Mouse (Mus musculus) liver, adult 2 months (tissue): ENCODE measurements around the gene 5730455P16Rik.

ENCODE experiments used
- CTCF ChIP-seq: fragments of 200-500 bp; IDR thresholded peaks from 2 replicates; pipeline ENCODE4 v1.5.1; 2011; ENCODE audit warnings: low read depth, low read length, control low read depth
- POLR2A ChIP-seq: fragments of 200-500 bp; IDR thresholded peaks from 2 replicates; pipeline ENCODE4 v1.6.1; 2011; ENCODE audit warnings: low read length, control low read depth; ENCODE audit not compliant: insufficient read depth; ENCODE audit errors: extremely low read depth

DNA sequence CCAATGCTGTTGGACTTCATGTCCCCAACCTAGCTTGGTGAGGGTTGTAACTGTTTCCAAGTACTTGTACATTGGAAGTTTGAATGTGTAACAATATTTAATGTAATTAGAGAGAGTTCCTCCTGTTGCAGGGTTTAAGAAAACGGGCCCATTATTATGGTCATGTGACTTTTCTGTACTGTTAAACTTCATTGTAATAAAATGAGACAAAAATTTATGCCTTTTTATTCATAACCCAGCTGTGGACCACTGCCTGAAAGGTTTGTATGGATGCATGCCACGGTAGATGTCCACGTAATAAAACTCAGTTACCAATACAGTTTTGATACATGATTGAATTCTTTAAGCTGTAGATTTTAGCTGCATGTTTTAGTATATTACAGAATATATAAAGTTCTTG, 18.1 kb upstream of the 5730455P16Rik start:
- no peak for TF ChIP-seq POLR2A
- no peak for TF ChIP-seq CTCF
